Mouse (Mus musculus) embryonic fibroblast, embryonic 13.5 days (primary cell): ENCODE results near the gene Car11. TPM values are rescaled to one million over a fixed set of nuclear protein-coding genes. Genes with fewer than 3 reads are reported as not detected.
A peak's percentile ranks its signal among the peaks of the same experiment; 100 is the strongest.

ENCODE experiments used
- H3K27ac ChIP-seq: 2 replicates; pipeline ENCODE4 v1.5.1; 2012; ENCODE audit warnings: low read length, control low read depth, inconsistent platforms; ENCODE audit not compliant: insufficient read depth
- H3K4me1 ChIP-seq: 2 replicates; pipeline ENCODE4 v1.6.1; 2011; ENCODE audit warnings: low read length; ENCODE audit not compliant: control insufficient read depth, insufficient read depth
- H3K4me3 ChIP-seq: 2 replicates; pipeline ENCODE4 v1.5.1; 2011; ENCODE audit warnings: mild to moderate bottlenecking, control low read depth, low read length; ENCODE audit not compliant: insufficient read depth
- CTCF ChIP-seq: IDR thresholded peaks from 2 replicates; pipeline ENCODE4 v1.5.1; 2011; ENCODE audit warnings: mild to moderate bottlenecking, control low read depth, low read length, moderate library complexity, borderline replicate concordance; ENCODE audit not compliant: insufficient read depth
- POLR2A ChIP-seq: IDR thresholded peaks from 2 replicates; pipeline ENCODE4 v1.6.1; 2011; ENCODE audit warnings: low read depth, mild to moderate bottlenecking, control low read depth, low read length, moderate library complexity
- polyA plus RNA-seq: library from polyadenylated mRNA; stranded (reverse); fragments of >200 nt; gene quantifications from 2 replicates; pipeline ENCODE4 v1.2.4, GENCODE M21; 2011; ENCODE audit warnings: low read depth; ENCODE audit not compliant: missing spikeins, insufficient read length

Car11 gene
- polyA plus RNA-seq, 1 experiment, result 6.6 TPM

- H3K27ac ChIP-seq, result no peak overlapping the region
- H3K4me1 ChIP-seq, result peaks cover 8% of the 10 kb centered on the region
- no peak overlapping the region for H3K4me3 ChIP-seq
- TF ChIP-seq POLR2A (peak; percentile 33; the same call in 1 of the 2 replicates), CTCF (no peak)
Observed at GRCm38 (mm10) chr7:45710477-45711191, 11.0 kb downstream of the Car11 start.

GRCm38 (mm10) chr7:45711316-45712021 is 11.8 kb downstream of the Car11 start:
- TF ChIP-seq CTCF, result no peak
- TF ChIP-seq POLR2A, result no peak; the same call in 1 of the 2 replicates
- peaks cover 11% of the 10 kb centered on the region for H3K4me1 ChIP-seq
- no peak overlapping the region for H3K4me3 ChIP-seq
- no peak overlapping the region for H3K27ac ChIP-seq

GRCm38 (mm10) chr7:45712022-45712757 is 12.5 kb downstream of the Car11 start:
- peaks cover 9% of the 10 kb centered on the region for H3K4me1 ChIP-seq
- TF ChIP-seq CTCF (no peak), POLR2A (no peak)
- no peak overlapping the region for H3K27ac ChIP-seq
- H3K4me3 ChIP-seq, result no peak overlapping the region

- TF ChIP-seq POLR2A (no peak; the same call in 1 of the 2 replicates), CTCF (no peak)
- H3K4me1 ChIP-seq, result peaks cover 3% of the 10 kb centered on the region; the same call in 1 of the 2 replicates
- no peak overlapping the region for H3K4me3 ChIP-seq
- H3K27ac ChIP-seq, result no peak overlapping the region
Observed at GRCm38 (mm10) chr7:45713396-45713795, 13.8 kb downstream of the Car11 start.

GRCm38 (mm10) chr7:45713881-45714520 is 14.4 kb downstream of the Car11 start:
- TF ChIP-seq POLR2A (no peak), CTCF (no peak)
- Histone ChIP-seq H3K4me3 (peak overlapping the region; percentile 69), H3K27ac (no peak overlapping the region), H3K4me1 (peaks cover 3% of the 10 kb centered on the region; the same call in 1 of the 2 replicates)

GRCm38 (mm10) chr7:45714630-45715089 is 15.0 kb downstream of the Car11 start:
- no peak overlapping the region for H3K27ac ChIP-seq
- H3K4me1 ChIP-seq, result peaks cover 3% of the 10 kb centered on the region; the same call in 1 of the 2 replicates
- peak overlapping the region; percentile 69 for H3K4me3 ChIP-seq
- TF ChIP-seq CTCF, result no peak
- TF ChIP-seq POLR2A, result no peak

GRCm38 (mm10) chr7:45715090-45715708 is 15.6 kb downstream of the Car11 start, which contains the start of gene Rpl18:
Gene Rpl18 (plus strand): TSS chr7:45715457.
- Histone ChIP-seq H3K27ac (no peak within 1 kb of the TSS), H3K4me1 (peaks cover 3% of the 10 kb centered on the region; the same call in 1 of the 2 replicates), H3K4me3 (peak within 1 kb of the TSS; percentile 69)
- TF ChIP-seq CTCF (no peak), POLR2A (peak; percentile 76)

GRCm38 (mm10) chr7:45715741-45716459 is 16.3 kb downstream of the Car11 start:
- no peak overlapping the region for H3K27ac ChIP-seq

More at GRCm38 (mm10) chr7:45715741-45716459, 16.3 kb downstream of the Car11 start:
- Histone ChIP-seq H3K4me1 (peaks cover 3% of the 10 kb centered on the region; the same call in 1 of the 2 replicates), H3K4me3 (peak overlapping the region; percentile 10; the same call in 1 of the 2 replicates)
- no peak for TF ChIP-seq CTCF
- no peak for TF ChIP-seq POLR2A
